Mouse (Mus musculus) 416B (cell line): Measurements from ENCODE around the gene 6030445D17Rik.

Experiments used
- DNase-seq: peaks from one replicate; pipeline ENCODE4 v3.0.0; 2011; ENCODE audit warnings: low read depth

6030445D17Rik gene

DNA sequence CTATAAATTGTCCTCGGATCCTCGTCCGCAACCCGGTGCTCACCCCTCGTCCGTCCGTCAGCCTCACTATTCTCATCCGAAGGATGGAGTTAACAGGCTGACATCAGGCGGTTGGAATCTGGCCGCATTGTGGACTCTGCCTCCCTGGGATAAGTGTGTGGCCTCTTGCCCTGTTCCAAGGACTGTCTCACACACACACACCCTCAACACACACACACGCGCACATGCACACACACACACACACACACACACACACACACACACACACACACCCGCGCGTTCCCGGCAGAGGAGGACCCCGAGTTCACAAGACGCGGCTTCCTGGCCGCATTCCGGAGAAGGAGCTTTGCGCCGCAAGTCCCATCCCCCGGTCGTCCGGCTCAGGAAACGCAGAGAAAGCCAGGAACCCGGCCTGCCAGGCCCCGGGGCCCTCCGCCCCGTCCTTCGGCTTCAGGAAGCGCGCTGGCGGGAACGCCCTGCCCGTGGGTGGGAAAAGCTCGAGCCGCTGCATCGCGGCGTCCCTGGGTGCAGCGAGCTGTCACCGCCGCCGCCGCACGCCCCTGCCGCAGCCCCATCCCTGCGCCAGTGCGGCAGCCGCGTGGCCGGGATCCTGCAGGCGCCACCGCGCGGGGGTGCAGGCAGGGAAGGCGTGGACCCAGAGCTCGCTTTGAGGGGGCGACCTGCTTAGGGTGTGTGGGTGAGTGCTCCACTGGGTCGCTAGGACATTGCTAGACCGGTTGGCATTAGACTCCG, at the start of gene 6030445D17Rik:
TSS of gene 6030445D17Rik (plus strand) at position 165 of the 753 bp plus-strand sequence.
- DNase-seq = peak; percentile 48

DNA sequence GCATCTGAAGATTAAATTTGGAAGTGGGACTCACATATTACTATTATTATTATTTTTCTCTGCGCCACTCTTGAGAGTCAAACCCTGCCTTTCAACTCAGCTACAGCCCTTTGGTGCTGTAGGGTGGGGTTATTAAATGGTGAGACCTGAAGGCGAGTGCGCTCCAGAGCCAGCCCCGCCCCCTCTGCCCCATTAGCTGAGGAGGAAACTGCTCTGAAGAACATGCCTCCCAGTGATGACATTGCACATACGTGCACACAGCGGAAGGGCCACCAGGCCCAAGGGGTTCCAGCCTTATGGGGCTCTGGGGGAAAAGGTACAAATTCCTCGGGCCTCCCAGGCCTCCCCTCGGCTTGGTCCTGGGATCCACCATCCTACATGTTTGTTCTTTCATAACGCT, 46.6 kb upstream of the 6030445D17Rik start:
- no peak for DNase-seq

DNA sequence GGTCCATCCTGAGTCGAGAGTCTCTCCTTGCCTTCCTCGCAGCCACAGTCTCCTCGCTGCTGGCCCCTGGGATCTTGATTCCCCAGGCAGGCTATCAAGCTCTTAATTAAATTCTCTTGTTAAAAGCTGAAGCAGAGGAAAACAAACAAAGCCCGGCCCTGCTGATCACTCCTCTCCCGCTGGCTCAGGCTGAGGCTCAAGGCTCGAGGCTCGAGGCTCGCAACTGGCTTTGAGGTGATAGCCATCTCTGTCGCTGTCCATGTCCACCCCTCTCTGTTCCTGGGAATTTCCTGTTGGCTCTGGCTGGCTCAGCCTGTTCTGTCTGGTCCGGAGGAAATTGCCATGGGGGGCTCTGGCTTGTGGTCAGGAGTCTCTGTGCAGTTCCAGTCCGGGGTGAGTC, 43.1 kb upstream of the 6030445D17Rik start:
- no peak for DNase-seq

DNA sequence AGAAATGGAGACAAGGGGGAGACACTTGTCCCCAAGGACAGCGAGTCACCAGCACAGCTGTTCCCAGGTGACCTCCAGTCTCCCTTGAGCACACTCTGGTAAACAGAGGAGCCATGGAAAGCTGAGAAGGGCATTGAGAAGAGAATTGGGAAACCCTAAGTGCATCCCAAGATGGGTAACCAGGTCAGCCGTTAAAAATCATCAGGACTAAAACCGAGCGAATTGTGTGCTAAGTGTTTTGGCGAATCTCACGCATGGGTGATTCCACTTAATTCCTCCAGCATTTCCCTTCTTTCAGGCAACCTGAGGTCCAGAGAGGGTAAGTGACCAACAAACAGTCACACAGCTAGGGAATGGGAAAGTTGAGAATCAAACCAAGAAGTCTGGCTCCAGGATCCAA, 42.7 kb upstream of the 6030445D17Rik start:
- no peak for DNase-seq

DNA sequence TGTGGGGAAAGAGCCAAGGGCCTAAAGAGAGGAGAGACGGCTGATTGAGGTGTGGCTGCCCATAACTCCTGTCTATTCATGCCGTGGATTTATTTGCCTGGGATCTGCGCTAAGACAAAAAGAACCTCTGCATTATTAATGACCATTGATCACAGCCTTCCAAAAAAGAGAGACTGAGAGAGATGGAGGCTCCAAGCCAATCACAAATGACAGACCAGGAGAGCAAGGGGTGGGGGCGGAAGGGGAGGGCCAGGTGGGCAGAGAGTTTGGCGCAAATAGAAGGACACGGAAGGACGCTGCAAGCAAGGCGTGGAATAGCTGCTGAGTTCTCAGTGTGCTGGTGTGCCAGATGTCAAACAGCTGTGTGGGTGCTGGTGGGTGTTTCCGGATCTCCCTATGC, 38.8 kb upstream of the 6030445D17Rik start, which contains the start of gene Htr1d:
TSS of gene Htr1d (plus strand) at position 301 of the 400 bp plus-strand sequence.
- DNase-seq = no peak

DNA sequence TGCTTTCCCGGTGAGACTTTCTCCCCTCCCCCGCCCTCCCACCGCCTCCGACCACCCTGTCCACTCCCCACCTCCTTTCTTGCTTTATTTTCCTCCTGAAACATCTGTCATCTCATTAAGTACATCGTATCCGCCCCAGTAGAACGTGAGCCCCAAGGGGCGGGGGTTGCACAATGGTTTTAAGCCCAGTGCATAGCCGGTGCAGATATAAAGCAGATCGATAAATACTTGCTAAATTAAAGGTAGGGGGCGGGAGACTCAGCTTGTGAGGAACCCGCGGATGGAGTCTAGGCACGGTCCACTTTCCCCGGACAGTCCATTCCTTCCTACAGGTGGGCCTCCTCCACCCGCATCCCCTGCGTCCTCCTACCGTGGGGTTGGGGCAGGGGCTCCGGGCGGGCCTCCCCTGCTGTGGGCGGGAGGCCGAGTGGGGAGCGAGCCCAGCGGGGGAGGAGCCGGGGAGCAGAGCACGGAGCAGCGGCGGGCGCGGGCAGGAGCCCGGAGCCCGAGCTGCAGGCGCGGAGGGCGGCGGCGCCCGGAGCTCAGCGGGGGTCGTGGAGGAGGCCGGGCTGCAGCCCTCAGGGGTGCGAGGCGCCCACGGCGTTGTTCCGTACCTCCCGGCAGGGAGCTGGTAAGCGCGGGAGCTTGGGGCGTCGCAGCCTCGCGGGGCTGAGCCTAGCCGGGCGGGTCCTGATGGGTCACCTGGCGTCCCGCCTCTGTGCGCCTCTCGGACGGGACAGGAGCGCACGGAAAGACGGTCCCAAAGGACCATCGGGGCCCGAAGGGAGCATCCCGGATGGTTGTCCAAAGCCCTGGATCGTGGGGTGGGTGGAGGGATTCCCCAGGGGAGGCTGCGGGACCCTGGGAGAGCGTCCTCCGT, 37.7 kb upstream of the 6030445D17Rik start:
- DNase-seq = no peak

DNA sequence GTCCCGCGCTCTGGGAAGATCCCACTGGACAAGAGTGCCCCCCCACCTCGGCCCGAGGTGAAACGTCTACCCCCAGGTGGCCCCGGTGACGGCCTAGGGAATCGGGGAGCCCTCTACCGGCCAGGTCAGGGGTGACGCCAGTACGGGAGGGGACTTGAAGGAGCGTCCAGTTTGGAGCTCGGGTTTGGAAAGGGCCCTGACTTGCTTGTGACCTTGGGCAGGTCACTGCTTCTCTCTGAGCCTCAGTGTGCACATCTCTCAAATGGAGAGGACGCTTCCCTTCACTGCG, 37.1 kb upstream of the 6030445D17Rik start:
- no peak for DNase-seq

DNA sequence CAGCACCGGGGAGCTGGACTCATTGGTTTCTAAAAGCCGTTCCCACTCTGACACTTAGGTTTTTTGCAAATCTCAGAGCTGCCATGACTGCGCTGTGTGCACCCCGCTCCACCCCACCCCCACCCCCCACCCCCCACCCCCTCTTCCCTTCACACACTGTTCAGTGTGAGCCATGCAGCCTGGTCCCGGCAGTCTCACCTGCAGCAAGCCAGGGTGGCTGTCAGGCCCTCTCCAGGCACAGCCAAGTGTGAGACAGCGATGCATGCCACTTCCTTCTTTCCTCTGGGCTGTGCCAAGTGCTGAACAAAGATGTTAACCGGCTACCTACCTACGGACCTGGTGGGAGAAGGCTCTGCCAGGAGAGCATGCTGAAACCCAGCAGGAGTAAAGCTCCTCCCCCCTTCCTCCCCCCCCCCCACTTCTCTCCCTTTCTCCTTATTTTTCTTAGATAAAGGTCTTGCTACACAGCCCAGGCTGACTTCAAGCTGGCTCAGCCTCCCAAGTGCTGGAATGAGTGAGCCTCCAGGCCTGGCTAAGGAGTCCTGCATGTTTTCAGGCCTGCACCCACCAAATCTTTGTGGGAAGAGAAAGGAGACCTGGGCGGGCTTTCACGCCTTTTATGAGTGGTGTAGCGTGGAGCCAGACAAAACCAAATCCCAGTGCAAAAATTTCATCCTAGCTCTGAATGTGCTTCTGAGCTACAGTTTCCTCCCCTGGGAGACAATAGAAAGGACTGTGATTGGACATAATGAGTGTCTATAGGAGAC, 31.3 kb upstream of the 6030445D17Rik start:
- no peak for DNase-seq

DNA sequence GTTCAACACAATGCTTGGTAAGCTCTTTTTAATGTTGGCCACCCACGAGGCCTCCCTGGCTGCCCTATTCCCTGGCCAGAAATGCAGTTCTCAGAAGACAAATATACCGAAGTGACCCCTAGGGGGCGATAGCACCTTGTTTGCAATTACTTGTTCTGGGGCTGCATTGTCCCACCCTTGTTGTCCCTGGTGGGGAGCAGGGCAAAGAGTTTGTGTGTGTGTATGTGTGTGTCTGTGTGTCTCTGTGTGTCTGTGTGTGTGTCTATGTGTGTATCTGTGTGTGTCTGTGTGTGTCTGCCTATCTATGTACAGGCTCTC, 30.7 kb upstream of the 6030445D17Rik start:
- DNase-seq = peak; percentile 76

DNA sequence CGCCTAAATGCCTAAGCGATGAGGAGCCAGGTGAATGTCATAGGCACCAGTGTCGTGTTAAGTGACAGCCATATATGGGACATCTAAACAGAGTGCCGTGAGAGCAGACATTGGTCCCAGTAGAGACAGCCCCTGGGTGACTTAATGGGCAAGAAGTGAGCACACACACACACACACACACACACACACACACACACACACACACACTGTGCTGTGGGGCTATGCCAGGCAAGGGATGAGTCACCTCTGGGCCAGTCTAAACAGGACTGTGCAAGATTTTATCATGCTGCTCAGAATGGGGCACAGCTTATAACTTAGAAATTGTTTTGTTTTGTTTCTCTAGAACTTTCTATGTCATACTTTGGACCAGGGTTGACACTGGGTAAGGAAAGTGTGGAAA, 28.0 kb upstream of the 6030445D17Rik start:
- peak; percentile 95 for DNase-seq

DNA sequence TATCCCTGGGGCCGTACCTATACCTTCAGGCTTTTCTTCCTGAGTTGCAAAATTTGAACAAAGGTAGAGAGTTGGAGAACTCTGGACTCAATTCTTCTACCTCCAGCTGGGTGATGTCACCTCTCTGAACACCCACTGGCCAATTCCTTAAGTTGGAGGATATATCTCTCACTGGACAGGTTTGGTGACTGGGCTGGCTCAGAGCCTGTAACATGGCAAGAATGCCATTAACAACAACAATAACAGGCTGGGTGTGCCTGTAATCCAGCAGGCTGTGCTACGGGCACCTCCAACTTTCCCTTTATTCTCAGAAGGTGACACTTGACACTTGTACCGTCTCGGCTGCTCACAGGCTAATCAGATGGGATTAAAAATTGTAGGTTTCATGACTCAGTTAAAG, 22.9 kb upstream of the 6030445D17Rik start:
- DNase-seq = no peak

DNA sequence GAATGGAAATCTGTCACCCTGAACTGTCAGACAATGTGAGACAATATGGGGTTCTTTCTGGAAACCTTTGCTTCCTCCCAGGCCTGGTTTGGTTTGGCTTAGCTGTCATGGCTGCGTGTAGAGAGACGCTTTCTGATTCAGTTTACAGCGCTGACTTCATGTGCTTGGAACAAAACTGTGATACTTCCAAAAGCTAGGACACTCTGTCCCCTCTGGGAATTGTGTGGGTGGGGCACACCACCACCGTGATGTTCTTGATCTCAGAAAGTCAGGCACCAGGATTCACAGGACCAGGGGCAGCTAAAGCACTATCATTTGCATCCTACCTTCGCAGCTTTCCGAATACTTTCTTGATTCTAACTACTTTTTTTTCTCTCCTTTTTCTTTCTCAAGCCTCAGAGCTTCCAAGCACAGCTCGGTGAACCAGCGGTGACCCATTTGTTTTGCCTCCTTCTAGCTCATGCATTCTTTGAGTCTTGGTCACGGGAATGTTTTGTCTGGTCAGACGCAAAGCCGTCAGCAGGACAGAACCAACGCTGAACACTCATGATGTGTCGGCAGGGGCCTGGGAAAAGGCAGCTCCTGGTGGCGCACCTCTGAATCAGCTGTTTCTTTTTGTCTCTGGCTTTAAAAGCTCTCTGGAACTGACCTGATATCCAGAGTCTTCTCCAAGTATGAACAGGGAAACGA, 20.6 kb upstream of the 6030445D17Rik start:
- no peak for DNase-seq

DNA sequence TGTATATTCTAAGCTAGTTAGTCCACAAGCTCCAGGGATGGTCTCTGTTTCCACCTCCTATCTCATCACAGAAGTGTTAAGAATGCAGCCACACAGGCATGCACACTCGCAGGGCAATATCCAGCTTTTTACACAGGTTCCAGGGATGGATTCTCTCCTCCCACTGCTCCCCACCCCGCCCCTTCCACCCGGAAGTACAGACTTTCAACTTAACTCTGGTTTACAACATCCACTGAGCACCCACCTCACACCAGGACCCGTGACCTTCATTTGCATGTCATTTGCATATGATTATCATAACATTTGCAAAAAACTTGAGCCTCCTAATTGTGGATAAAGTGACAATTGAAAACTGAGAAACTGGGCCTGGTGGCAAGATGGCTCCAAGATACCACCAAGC, 17.5 kb upstream of the 6030445D17Rik start:
- no peak for DNase-seq

DNA sequence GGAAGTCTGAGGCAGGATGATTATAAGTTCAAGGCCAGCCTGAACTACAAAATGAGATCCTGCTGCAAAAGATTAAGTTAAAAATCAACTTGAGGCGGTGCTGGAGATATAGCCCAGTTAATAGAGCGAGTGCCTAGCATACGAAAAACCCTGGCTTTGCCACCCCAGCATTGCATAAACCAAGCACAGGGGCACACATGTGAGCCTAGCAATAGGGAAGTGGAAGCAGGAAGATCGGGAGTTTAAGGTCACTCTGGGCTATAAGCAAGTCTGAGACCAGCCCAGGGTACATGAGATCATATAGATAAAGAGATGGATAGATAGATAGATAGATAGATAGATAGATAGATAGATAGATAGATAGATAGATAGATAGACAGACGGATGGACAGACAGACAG, 12.3 kb upstream of the 6030445D17Rik start:
- DNase-seq = no peak

DNA sequence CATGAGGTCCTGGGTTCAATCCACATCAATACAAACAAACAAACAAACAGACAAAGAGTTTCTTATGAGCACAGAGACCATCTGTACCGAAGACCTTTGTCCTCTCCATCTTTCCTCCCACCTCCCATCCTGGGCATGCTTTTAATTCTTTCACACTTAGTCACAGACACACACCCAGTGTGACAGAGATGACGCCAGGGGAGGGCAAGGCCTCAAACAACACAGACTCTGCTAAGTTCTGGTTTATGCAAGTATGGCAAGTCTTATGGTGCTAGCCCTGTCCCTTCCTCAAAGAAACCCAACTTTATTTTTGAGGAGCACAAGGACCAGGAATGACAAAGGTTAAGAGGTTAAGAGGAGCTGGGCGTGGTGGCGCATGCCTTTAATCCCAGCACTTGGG, 11.8 kb upstream of the 6030445D17Rik start:
- DNase-seq = no peak

DNA sequence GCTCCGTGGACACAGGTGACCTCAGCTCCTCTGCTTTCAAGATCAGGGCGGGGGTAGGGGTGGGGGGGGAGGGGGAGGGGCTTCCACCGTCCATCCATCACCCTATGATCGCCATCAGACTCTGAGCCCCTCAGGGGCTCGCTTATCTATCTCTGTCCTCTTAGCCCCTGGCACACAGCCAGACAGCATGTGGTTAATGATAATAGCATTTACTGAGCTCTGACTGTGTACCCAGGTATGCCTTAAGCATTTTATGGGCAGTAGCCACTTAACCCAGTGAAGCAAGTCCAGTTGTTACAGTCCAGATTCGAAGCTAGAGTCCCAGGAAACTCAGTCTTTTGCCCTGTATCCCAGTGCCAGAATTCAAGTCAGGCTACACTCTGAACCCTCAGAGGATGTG, 10.5 kb upstream of the 6030445D17Rik start:
- peak; percentile 36 for DNase-seq

DNA sequence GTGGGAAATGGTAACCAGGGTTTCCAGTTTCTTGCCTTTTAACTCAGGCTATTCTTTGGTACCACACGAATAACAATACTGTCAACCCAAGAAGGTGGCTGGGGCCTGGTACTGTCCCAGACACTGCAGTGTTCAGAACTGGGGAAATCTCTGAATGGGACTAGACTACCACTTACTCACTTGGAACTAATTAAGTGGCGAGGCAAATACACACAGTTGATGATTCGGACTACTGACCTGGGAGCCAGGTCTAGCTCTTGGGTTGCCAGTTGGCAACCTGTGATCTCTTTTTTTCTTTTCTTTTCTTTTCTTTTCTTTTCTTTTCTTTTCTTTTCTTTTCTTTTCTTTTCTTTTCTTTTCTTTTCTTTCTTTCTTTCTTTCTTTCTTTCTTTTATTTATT, 9.8 kb upstream of the 6030445D17Rik start:
- no peak for DNase-seq

DNA sequence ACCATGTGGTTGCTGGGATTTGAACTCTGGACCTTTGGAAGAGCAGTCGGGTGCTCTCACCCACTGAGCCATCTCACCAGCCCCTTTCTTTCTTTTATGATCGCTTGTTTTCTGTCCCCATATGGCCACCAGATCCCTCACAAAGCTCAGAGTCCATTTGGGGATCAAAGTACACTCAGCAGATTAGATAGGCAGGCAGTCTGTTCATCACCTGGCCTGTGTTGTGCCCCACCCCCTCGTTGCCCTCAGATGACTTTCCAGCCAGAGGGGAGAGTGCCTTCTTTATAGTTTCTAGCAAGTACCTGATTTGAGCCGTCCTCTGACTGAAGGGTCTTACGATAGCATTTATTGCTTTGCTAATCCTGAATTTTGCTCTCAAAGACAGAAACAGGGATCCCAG, 9.3 kb upstream of the 6030445D17Rik start:
- DNase-seq = no peak

DNA sequence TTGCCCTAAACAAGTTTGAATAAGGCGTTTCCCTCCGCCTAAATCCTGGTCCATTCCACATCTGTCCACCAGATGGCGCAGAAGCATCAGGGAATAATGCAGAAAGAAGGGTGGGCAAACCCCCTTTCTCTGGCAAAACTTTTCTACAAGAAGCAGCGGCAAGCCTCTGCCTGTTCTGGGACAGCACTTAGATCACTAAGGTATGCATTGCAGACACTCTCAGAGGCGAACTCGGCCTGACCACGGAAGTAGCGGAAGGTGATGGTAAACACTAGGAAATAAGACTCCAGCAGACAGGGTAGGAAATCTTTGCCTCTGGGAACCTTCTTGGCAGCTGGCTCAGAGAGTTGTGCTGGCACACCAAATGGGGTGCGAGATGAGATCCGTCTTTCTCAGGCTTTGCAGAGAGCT, 7.2 kb upstream of the 6030445D17Rik start:
- DNase-seq = peak; percentile 71

DNA sequence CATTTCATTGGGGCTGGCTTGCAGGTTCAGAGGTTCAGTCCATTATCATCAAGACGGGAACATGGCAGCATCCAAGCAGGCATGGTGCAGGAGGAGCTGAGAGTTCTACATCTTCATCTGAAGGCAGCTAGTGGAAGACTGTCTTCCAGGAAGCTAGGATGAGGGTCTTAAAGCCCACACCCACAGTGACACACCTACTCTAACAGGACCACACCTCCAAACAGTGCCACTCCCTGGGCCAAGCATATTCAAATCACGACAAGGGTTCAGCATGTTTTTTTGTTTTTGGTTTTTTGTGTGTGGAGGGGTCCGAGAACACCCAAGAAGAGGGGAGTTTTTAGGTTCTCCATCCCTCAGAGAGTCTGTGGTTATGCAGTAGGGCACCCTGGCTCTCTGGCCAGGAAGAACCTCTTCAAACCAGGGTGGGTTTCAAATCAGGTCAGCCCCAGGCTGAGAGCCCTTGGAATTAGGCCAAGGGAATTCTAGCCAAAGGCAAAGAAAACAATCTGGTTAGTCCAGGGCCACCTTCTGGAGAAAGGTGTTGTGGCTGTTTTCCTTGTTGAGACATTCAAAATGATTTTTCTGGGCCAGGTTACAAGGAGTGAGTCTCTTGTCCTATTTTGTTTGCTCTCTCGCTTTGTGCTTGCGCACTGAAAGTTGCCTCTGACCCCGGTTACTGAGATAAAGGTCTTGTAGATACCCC, 5.4 kb upstream of the 6030445D17Rik start:
- DNase-seq = no peak

DNA sequence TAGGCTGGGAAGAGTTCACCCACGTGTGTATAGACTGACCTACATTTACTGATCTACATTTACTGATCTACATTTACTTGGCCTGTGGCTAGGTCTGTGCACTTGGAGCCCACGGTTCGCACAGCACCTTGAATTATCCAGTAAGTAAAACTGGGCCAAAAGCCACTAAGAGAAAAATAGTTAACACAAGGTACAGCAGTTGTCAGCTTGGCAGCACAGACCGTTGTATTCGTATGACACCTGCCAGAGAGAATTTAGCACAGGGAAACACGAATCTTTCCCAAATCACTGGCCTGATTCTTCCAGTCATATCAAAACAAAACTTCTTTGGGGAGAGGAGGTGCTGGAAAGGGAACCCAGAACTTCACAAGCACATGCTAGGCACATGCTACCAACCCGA, 3.8 kb upstream of the 6030445D17Rik start:
- no peak for DNase-seq

DNA sequence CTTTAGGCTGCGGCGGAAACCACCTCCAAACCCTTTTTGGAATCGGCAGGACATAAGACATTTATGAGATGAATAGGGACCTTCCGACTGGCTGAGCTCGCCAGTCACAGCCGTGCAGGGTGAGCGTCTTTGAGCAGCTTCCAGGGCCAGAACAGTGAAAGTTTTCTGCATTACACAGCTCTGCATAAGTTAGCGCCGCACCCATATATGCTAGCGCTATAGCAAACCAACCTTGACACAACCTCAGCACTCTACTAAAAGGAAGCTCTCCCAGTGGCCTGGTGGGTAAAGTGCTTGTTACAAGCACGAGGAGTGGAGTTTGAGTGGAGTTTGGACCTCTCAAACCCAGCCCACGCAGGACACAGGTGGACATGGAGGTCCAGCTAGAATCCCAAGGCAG, 2.8 kb upstream of the 6030445D17Rik start:
- no peak for DNase-seq
